Mouse (Mus musculus) embryonic facial prominence, embryonic 11.5 days (tissue): ENCODE results near the gene Ankfy1. TPM values are rescaled to one million over a fixed set of nuclear protein-coding genes. Genes with fewer than 3 reads are reported as not detected.

Experiments
- ATAC-seq: fragments of 200-750 bp; cut with Nextera tagmentation; replicated peaks from 2 replicates; pipeline ENCODE4 v1.8.0; 2017; ENCODE audit warnings: low read depth; ENCODE audit not compliant: insufficient number of reproducible peaks, low FRiP score, low TSS enrichment
- DNase-seq: peaks from one replicate; pipeline ENCODE4 v3.0.0-alpha.2; 2015; ENCODE audit warnings: low spot score
- H3K27ac ChIP-seq: fragments of 300-500 bp; sonication (generic); replicated peaks from 2 replicates; pipeline ENCODE4 v1.5.1; 2014; ENCODE audit warnings: mild to moderate bottlenecking, low read depth, low read length, control low read depth
- H3K27me3 ChIP-seq: fragments of 300-500 bp; sonication (generic); 2 replicates; pipeline ENCODE4 v1.6.1; 2014; ENCODE audit warnings: mild to moderate bottlenecking, low read length, moderate library complexity, mixed read lengths; ENCODE audit not compliant: control insufficient read depth, insufficient read depth
- H3K36me3 ChIP-seq: fragments of 300-500 bp; sonication (generic); replicated peaks from 2 replicates; pipeline ENCODE4 v1.6.1; 2014; ENCODE audit warnings: low read depth, mild to moderate bottlenecking, low read length, moderate library complexity, mixed read lengths; ENCODE audit not compliant: control insufficient read depth, insufficient read depth
- H3K4me1 ChIP-seq: fragments of 300-500 bp; sonication (generic); 2 replicates; pipeline ENCODE4 v1.6.1; 2014; ENCODE audit warnings: low read length, mixed read lengths; ENCODE audit not compliant: control insufficient read depth, insufficient read depth
- H3K4me2 ChIP-seq: fragments of 300-500 bp; sonication (generic); 2 replicates; pipeline ENCODE4 v1.6.1; 2014; ENCODE audit warnings: low read depth, mild to moderate bottlenecking, control low read depth, low read length, moderate library complexity
- H3K4me3 ChIP-seq: fragments of 300-500 bp; sonication (generic); 2 replicates; pipeline ENCODE4 v1.5.1; 2014; ENCODE audit warnings: low read depth, low read length, control low read depth
- H3K9ac ChIP-seq: fragments of 300-500 bp; sonication (generic); replicated peaks from 2 replicates; pipeline ENCODE4 v1.6.1; 2014; ENCODE audit warnings: mild to moderate bottlenecking, control low read depth, low read length
- H3K9me3 ChIP-seq: fragments of 300-500 bp; sonication (generic); replicated peaks from 2 replicates; pipeline ENCODE4 v1.6.1; 2016; ENCODE audit warnings: mild to moderate bottlenecking, low read length, inconsistent platforms, mixed read lengths; ENCODE audit not compliant: control insufficient read depth
- WGBS: fragments of 180-500 bp; shearing (Covaris S2); extraction: QIAGEN DNeasy Blood & Tissue Kit; methylation state at CpG from one replicate; pipeline ENCODE4 v1.1.7; 2014; 5-methylcytosine and 5-hydroxymethylcytosine counted together
- polyA plus RNA-seq: library from polyadenylated mRNA; unstranded; fragments of >200 nt; fragmentation: Nextera tagmentation; extraction: Ambion mirVana; gene quantifications from 2 replicates; pipeline ENCODE4 v1.2.1, GENCODE M21; 2014

The Ankfy1 gene
- polyA plus RNA-seq, 1 experiment from 2014 or later = 30.3 TPM

DNA sequence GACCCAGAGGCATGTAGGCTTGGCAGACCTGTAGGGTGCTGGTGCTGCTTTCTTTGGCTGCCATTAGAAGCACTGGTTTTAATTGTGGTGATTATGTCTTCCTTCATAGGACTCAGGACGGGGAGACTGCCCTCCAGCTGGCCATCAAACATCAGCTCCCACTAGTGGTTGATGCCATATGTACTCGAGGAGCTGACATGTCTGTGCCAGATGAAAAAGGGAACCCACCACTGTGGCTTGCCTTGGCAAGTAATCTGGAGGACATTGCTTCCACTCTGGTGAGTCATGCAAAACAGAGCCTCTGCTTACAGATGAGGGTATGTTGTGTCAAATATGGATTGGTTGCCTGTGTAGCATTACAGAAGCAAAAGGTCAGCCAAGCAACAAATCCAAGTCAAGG lies 62.1 kb downstream of the Ankfy1 start:
- no peak for DNase-seq
- Histone ChIP-seq H3K27me3 (no peaks in the 10 kb centered on the region), H3K9me3 (no peaks in the 10 kb centered on the region), H3K4me2 (no peak overlapping the region), H3K36me3 (peaks cover 9% of the 10 kb centered on the region), H3K4me3 (no peak overlapping the region), H3K4me1 (no peaks in the 10 kb centered on the region), H3K27ac (no peak overlapping the region), H3K9ac (no peak overlapping the region)
- no peak for ATAC-seq
- 46% methylated on average over 2 of the region's 2 CpGs for WGBS

DNA sequence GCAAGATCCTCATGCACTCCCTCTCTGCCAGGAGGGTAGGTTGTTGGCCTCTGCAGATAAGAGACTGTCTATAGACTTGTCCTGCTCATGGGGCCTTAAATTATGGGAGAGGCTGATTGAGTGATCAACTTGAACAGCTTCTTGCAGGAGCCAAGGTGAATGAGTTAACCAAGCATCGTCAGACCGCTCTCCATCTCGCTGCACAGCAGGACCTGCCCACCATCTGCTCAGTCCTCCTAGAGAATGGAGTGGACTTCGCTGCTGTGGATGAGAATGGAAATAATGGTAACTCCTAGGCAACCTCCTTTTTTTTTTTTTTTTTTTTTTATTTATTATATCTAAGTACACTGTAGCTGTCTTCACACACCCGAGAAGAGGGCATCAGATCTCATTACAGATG lies 68.5 kb downstream of the Ankfy1 start:
- no peaks in the 10 kb centered on the region for H3K4me1 ChIP-seq
- H3K9ac ChIP-seq = no peak overlapping the region
- WGBS = 95% methylated on average over 5 of the region's 5 CpGs
- H3K4me3 ChIP-seq = no peak overlapping the region
- H3K36me3 ChIP-seq = peaks cover 11% of the 10 kb centered on the region
- DNase-seq (no peak), ATAC-seq (no peak)
- H3K27me3 ChIP-seq = no peaks in the 10 kb centered on the region
- H3K4me2 ChIP-seq = no peak overlapping the region
- H3K9me3 ChIP-seq = no peaks in the 10 kb centered on the region
- no peak overlapping the region for H3K27ac ChIP-seq

DNA sequence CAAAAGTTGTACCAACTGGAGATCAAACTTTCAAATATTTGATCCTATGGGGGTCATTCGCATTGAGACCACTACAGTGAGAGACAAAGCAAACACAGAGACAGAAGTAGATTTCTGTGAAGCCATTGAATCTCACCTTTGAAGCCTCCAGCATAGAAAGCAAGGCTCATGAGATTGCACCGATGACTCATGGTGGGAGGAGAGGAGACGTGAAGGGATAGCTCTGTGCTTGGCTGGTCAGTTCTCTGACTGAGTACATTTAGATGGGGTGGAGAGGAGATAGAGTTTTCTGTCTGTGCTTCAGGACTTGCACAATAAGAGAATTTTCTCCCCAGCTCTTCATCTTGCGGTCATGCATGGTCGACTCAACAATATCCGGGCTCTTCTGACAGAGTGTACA lies 69.8 kb downstream of the Ankfy1 start:
- no peak for ATAC-seq
- H3K9ac ChIP-seq = no peak overlapping the region
- H3K27ac ChIP-seq = no peak overlapping the region
- DNase-seq = no peak
- WGBS = 93% methylated on average over 6 of the region's 6 CpGs
- no peaks in the 10 kb centered on the region for H3K27me3 ChIP-seq
- no peak overlapping the region for H3K4me3 ChIP-seq
- H3K36me3 ChIP-seq = peaks cover 15% of the 10 kb centered on the region
- no peaks in the 10 kb centered on the region for H3K4me1 ChIP-seq
- H3K4me2 ChIP-seq = no peak overlapping the region
- H3K9me3 ChIP-seq = no peaks in the 10 kb centered on the region

DNA sequence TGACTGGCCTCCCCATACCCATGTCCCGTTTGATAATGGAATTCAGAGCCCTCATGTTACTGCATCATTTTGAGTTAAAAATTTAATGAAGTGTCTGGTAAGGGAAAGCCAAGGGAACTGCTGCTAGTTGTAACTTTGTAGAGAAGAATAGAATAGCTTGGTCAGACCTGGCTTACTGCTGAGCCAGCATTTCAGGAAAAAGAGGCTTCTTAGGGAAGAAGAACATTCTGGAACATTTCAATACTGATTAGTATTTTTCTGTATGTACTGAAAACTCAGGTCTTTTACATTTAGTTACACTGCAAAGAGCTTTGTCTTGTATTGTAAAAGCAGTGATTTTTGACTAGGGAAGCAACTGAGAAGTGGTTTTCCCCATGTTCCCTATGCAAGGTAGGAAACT lies 71.0 kb downstream of the Ankfy1 start:
- H3K4me1 ChIP-seq = no peaks in the 10 kb centered on the region
- H3K36me3 ChIP-seq = peaks cover 13% of the 10 kb centered on the region
- ATAC-seq (no peak), DNase-seq (no peak)
- H3K27me3 ChIP-seq = no peaks in the 10 kb centered on the region
- H3K9me3 ChIP-seq = no peaks in the 10 kb centered on the region
- H3K4me3 ChIP-seq = no peak overlapping the region
- no peak overlapping the region for H3K27ac ChIP-seq
- H3K4me2 ChIP-seq = no peak overlapping the region
- 97% methylated on average over 1 of the region's 1 CpGs for WGBS
- no peak overlapping the region for H3K9ac ChIP-seq

DNA sequence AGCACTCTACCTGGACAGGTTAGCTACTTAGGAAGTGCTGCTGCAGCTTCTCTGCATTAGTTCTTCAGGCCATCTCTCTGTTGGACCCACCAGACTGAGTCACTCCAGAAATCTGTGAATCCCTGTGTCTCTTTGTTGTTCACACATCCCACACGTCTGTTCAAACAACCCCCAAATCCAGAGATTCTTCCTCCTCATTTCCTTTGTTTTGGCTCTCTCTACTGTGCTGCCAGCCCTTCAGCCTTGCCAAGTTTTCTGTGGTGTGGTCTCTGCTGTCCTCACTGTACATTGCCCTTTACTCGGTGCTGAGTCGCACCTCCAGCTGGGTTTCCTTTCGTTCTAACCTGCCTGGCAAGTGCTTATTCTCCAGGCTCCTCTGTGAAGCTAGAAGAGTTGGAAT lies 74.5 kb downstream of the Ankfy1 start:
- 90% methylated on average over 4 of the region's 4 CpGs for WGBS
- H3K27me3 ChIP-seq = no peaks in the 10 kb centered on the region

DNA sequence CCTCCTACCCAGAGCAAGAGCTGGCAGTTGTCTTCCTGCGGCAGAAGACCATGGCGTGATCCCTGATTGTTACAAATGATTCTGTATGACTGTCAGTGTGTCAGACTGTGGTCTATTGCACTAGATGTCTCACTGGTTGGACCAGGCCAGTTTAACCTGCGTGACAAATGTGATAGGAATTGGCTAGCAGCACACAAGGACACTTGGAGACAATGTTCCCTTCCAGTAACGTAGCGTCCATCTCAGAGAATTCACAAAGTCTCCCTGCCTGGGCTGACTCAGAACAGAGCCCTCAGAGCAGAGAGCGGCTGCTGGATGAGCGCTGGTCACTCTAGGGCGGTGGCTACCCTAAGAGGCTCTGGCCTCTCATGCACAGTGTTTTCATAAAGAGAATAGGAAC lies 77.9 kb downstream of the Ankfy1 start:
- no peak overlapping the region for H3K4me3 ChIP-seq
- no peaks in the 10 kb centered on the region for H3K4me1 ChIP-seq
- H3K9me3 ChIP-seq = no peaks in the 10 kb centered on the region
- H3K27me3 ChIP-seq = no peaks in the 10 kb centered on the region
- DNase-seq (no peak), ATAC-seq (no peak)
- no peak overlapping the region for H3K4me2 ChIP-seq
- 90% methylated on average over 8 of the region's 8 CpGs for WGBS
- no peak overlapping the region for H3K9ac ChIP-seq
- peaks cover 11% of the 10 kb centered on the region for H3K36me3 ChIP-seq
- H3K27ac ChIP-seq = no peak overlapping the region

More for the DNA sequence above, 74.5 kb downstream of the Ankfy1 start:
- ATAC-seq = no peak
- Histone ChIP-seq H3K36me3 (peaks cover 11% of the 10 kb centered on the region), H3K4me1 (no peaks in the 10 kb centered on the region), H3K27ac (no peak overlapping the region), H3K9ac (no peak overlapping the region), H3K9me3 (no peaks in the 10 kb centered on the region), H3K4me2 (no peak overlapping the region), H3K4me3 (no peak overlapping the region)
- no peak for DNase-seq

DNA sequence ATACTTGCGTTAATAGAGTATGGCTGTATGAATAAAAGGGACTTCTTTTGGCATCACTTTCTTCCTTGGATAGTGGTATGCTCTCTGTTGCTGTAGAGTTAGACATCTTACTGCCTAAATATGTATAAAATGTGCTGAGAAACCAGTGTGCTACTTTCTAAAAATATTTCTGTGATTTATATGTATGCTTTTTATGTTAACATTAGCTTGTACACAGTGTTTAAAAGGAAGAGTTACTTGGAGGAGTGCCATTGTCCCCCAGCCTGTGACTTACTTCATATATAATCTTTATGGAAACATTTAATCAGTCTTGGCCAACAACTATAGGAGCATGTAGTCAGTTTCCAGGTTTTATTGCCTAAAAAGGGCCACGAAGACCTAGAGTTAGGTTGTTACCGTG lies 79.3 kb downstream of the Ankfy1 start:
- peaks cover 7% of the 10 kb centered on the region for H3K36me3 ChIP-seq
- ATAC-seq (no peak), DNase-seq (no peak)

DNA sequence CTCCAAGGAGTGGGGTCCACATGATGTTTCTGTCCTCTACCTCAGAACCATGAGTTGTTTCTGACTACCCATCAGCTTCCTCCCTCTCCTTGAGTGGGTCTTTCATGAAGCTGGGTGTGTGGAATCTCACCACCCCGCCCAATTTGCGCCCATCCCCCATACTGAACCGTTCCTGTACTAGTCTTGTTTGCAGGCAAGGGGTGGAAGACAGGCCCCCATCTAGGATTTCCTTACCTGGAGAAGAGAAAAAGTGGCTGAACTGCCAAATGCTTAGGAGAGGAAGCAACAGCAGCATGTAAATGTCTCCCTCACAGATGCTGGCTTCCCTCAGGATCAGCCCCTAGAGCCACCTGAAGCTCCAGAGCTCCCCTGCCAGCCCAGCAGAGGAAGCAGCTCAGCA lies 80.5 kb downstream of the Ankfy1 start:
- Histone ChIP-seq H3K9me3 (no peaks in the 10 kb centered on the region), H3K27ac (no peak overlapping the region), H3K27me3 (no peaks in the 10 kb centered on the region), H3K4me3 (no peak overlapping the region), H3K9ac (no peak overlapping the region), H3K4me2 (no peak overlapping the region), H3K4me1 (no peaks in the 10 kb centered on the region), H3K36me3 (peaks cover 3% of the 10 kb centered on the region)
- no peak for DNase-seq
- ATAC-seq = no peak
- WGBS = 92% methylated on average over 3 of the region's 3 CpGs

More for the DNA sequence above, 79.3 kb downstream of the Ankfy1 start:
- H3K4me1 ChIP-seq = no peaks in the 10 kb centered on the region
- H3K9me3 ChIP-seq = no peaks in the 10 kb centered on the region
- no peak overlapping the region for H3K9ac ChIP-seq
- H3K27ac ChIP-seq = no peak overlapping the region
- no peak overlapping the region for H3K4me2 ChIP-seq
- no peaks in the 10 kb centered on the region for H3K27me3 ChIP-seq
- no peak overlapping the region for H3K4me3 ChIP-seq
- WGBS = 92% methylated on average over 3 of the region's 3 CpGs
